Mouse (Mus musculus): ENCODE results near the gene Alpl.

DNA sequence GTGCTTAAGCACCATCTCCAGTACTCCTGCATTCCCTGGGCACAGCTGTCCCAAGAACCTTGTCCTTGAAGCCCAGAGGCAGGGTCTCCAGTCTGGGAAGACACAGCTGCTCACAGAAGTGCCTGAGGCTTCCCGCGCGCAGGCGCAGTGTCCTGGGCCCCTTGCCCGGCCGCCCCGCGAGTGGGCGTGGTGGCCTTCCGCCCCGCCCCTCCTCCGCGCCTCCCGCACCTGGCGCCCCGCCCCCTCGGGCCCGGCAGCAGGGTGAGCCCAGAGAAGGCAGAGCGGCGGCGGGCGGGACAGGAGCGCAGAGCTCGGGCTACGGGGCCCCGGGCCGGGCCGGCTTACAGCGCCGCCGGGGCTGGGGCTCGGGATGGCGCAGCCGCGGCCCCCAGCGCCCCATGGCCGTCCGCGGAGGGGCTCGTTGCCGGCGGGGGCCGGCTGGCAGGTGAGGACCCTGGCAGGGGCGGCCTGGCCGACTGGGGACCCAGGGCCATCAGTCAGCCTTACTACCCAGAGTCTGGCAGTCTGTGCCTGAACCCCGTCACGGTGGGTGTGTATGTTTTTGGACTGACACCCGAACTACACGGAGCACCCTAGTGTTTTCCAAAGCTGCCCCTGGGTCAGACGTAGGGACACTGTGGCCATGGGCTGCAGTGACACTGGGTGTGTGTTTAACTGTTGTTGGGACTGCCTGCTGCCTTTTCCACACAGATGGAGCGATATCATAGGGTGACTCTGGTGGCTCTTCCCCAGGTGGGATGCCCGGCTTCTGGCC lies 88.8 kb downstream of the Alpl start:
- TF ChIP-seq CTCF (conservative IDR thresholded peaks at IDR 0.05; ENCODE audit: low read length), result no peak
- TF ChIP-seq NANOG (IDR thresholded peaks at IDR 0.05; ENCODE audit: borderline replicate concordance, low read length), result no peak
- no peak for TF ChIP-seq POU5F1 (IDR thresholded peaks at IDR 0.05; ENCODE audit: borderline replicate concordance, low read length)

All from E14TG2a.4 (cell line).